Mouse (Mus musculus) MEL (cell line): ENCODE measurements around the gene Ahsa1.

Experiments used
- CTCF ChIP-seq, 3 experiments: IDR thresholded peaks in 2 of 3; conservative IDR thresholded peaks in 1 of 3; 2 replicates each; pipeline ENCODE4 v1.5.1; 2011 to 2012; ENCODE audit warnings: low read length in 3 of 3, low read depth in 2 of 3, mild to moderate bottlenecking in 2 of 3, improper control_type of control experiment in 1 of 3, inconsistent platforms in 1 of 3, mixed read lengths in 1 of 3, moderate library complexity in 1 of 3; ENCODE audit not compliant: control insufficient read depth in 1 of 3, insufficient read depth in 1 of 3, poor library complexity in 1 of 3, severe bottlenecking in 1 of 3
- E2F4 ChIP-seq: IDR thresholded peaks from 2 replicates; pipeline ENCODE4 v1.6.1; 2011; ENCODE audit warnings: low read depth, low read length, improper control_type of control experiment, borderline replicate concordance
- ELF1 ChIP-seq: IDR thresholded peaks from 2 replicates; pipeline ENCODE4 v1.6.1; 2014; ENCODE audit warnings: low read depth, mild to moderate bottlenecking, inconsistent platforms, low read length, improper control_type of control experiment, moderate library complexity
- MAZ ChIP-seq: IDR thresholded peaks from 2 replicates; pipeline ENCODE4 v1.6.1; 2012; ENCODE audit warnings: low read depth, mild to moderate bottlenecking, inconsistent platforms, low read length, improper control_type of control experiment
- NRF1 ChIP-seq: IDR thresholded peaks from 2 replicates; pipeline ENCODE4 v1.6.1; 2014; ENCODE audit warnings: low read depth, mild to moderate bottlenecking, inconsistent platforms, low read length, improper control_type of control experiment, moderate library complexity; ENCODE audit not compliant: poor library complexity, insufficient read depth, severe bottlenecking
- RCOR1 ChIP-seq: IDR thresholded peaks from 2 replicates; pipeline ENCODE4 v1.6.1; 2012; ENCODE audit warnings: low read depth, mild to moderate bottlenecking, inconsistent platforms, low read length, improper control_type of control experiment
- SIN3A ChIP-seq: IDR thresholded peaks from 2 replicates; pipeline ENCODE4 v1.6.1; 2012; ENCODE audit warnings: low read length, improper control_type of control experiment, inconsistent platforms
- ZNF384 ChIP-seq: IDR thresholded peaks from 2 replicates; pipeline ENCODE4 v1.6.1; 2012; ENCODE audit warnings: low read depth, mild to moderate bottlenecking, inconsistent platforms, low read length, improper control_type of control experiment

GRCm38 (mm10) chr12:87266108-87266826 lies at the start of gene Ahsa1, which contains the start of gene Vipas39:
- no peak for TF ChIP-seq NRF1
- TF ChIP-seq CTCF (IDR thresholded peaks at IDR 0.05 in 2 of 3, conservative IDR thresholded peaks at IDR 0.05 in 1 of 3; ENCODE audit: control insufficient read depth in 1 of 3, insufficient read depth in 1 of 3, low read depth in 2 of 3, low read length in 3 of 3, poor library complexity in 1 of 3, severe bottlenecking in 1 of 3): no peak
- peak; percentile 88; the same call in 1 of the 2 replicates for TF ChIP-seq MAZ
- no peak for TF ChIP-seq ZNF384
- peak; percentile 82 for TF ChIP-seq SIN3A
- TF ChIP-seq E2F4: no peak; the same call in 1 of the 2 replicates
- no peak; the same call in 1 of the 2 replicates for TF ChIP-seq RCOR1
- TF ChIP-seq ELF1: peak; percentile 89
